In the genomic region with DNA sequence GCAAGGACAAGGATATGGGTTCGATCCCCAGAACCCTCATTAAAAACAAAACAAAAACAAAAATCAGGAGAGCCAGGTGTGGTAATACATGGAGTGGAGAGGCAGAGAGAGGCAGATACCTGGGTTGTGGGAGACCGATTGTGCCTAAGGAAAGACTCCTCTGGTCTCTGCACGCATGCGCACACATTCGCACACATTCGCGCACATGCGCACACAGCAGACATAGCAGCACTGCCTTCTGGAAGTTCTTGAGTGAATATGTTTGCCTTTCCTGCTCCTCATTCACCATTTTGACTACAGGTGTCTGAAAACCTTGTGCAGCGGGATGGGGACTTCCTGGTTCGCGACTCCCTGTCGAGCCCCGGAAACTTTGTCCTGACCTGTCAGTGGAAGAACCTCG, we compare ENCODE assay signal across 23 mouse cellular contexts.
"Had no signal": no experiment of that assay in that cellular context is flagged by ENCODE, and none has a peak within 500 bp of the region (broad histone marks: within the 10 kb centered on the region; RNA-seq: fewer than 3 reads in every experiment).

No protein-coding gene starts in this region.

- H3K9me3 ChIP-seq: limb, embryonic 12.5 days; limb, embryonic 15.5 days; midbrain, embryonic 12.5 days; midbrain, embryonic 15.5 days had no signal

- H3K4me1 ChIP-seq: midbrain, embryonic 12.5 days had no signal

- ATAC-seq: liver, postnatal 0 days; lung, postnatal 0 days; midbrain, embryonic 15.5 days had no signal

- H3K4me3 ChIP-seq: layer of hippocampus, adult 2 months; limb, embryonic 12.5 days; limb, embryonic 15.5 days; midbrain, embryonic 12.5 days; midbrain, embryonic 15.5 days; myocyte had no signal

- H3K27ac ChIP-seq: kidney, postnatal 0 days; layer of hippocampus, adult 2 months; limb, embryonic 12.5 days; limb, embryonic 15.5 days; liver, embryonic 14.5 days; macrophage; midbrain, embryonic 12.5 days; midbrain, embryonic 15.5 days; stomach, postnatal 0 days had no signal

- H3K36me3 ChIP-seq: midbrain, embryonic 15.5 days had no signal

- DNase-seq: kidney, postnatal 25 days; layer of hippocampus, adult 9-11 months; left cerebral cortex, postnatal 4 days; liver, postnatal 0 days; lung, embryonic 14.5 days; right cerebral cortex, adult 18-20 months; right cerebral cortex, postnatal 14 days; right cerebral cortex, postnatal 4 days; thymus, adult 2 months; thymus, postnatal 14 days; thymus, postnatal 4 days had no signal

- H3K9ac ChIP-seq: limb, embryonic 12.5 days; limb, embryonic 15.5 days; liver, embryonic 14.5 days; liver, postnatal 0 days; lung, embryonic 14.5 days; midbrain, embryonic 12.5 days; midbrain, embryonic 15.5 days had no signal

- H3K4me2 ChIP-seq: limb, embryonic 12.5 days; limb, embryonic 15.5 days; liver, embryonic 11.5 days; lung, embryonic 14.5 days; midbrain, embryonic 12.5 days; midbrain, embryonic 15.5 days had no signal

- H3K27me3 ChIP-seq: limb, embryonic 15.5 days; midbrain, embryonic 12.5 days; midbrain, embryonic 15.5 days had no signal
